Mouse (Mus musculus): ENCODE measurements around the gene Gdf10. TPM values are rescaled to one million over a fixed set of nuclear protein-coding genes. Genes with fewer than 3 reads are reported as not detected.
A peak's percentile ranks its signal among the peaks of the same experiment; 100 is the strongest.

Gdf10 gene
- total and polyA plus RNA-seq, 3 experiments, result 1.0 to 3.8 (median 1.1) TPM

DNA sequence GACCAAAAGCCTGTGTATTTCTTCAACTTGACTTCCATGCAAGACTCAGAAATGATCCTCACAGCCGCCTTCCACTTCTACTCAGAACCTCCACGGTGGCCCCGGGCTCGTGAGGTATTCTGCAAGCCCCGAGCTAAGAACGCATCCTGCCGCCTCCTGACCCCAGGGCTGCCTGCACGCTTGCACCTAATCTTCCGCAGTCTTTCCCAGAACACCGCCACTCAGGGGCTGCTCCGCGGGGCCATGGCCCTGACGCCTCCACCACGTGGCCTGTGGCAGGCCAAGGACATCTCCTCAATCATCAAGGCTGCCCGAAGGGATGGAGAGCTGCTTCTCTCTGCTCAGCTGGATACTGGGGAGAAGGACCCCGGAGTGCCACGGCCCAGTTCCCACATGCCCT is 8.5 kb downstream of the Gdf10 start:
- intact Hi-C loops (cut with DNase I), result loop anchor here (2.0 kb wide), 1 partner anchor 259 kb away; no protein-coding TSS in a partner anchor
- 47% methylated on average over 17 of the region's 17 CpGs for WGBS
- no peak for DNase-seq
- H3K79me2 ChIP-seq (replicated peaks; ENCODE audit: control insufficient read depth, insufficient read depth, low read length), result no peaks in the 10 kb centered on the region
- no peak for TF ChIP-seq EP300 (IDR thresholded peaks at IDR 0.05; ENCODE audit: insufficient read depth, low read depth, low read length)
- no peak for TF ChIP-seq POLR2A (IDR thresholded peaks at IDR 0.05; ENCODE audit: insufficient read depth, low read depth, low read length)
- TF ChIP-seq CTCF (IDR thresholded peaks at IDR 0.05), result no peak
- H3K36me3 ChIP-seq (ENCODE audit: control insufficient read depth, insufficient read depth, low read length), result no peaks in the 10 kb centered on the region
- H3K4me3 ChIP-seq, result no peak overlapping the region
- H3K4me1 ChIP-seq (ENCODE audit: control insufficient read depth, insufficient read depth, low read length), result no peaks in the 10 kb centered on the region
- H3K27me3 ChIP-seq (ENCODE audit: control insufficient read depth, insufficient read depth, low read length), result peaks cover 2% of the 10 kb centered on the region
- H3K27ac ChIP-seq, result no peak overlapping the region
- no peak overlapping the region for H3K9ac ChIP-seq (ENCODE audit: low read depth, low read length)

DNA sequence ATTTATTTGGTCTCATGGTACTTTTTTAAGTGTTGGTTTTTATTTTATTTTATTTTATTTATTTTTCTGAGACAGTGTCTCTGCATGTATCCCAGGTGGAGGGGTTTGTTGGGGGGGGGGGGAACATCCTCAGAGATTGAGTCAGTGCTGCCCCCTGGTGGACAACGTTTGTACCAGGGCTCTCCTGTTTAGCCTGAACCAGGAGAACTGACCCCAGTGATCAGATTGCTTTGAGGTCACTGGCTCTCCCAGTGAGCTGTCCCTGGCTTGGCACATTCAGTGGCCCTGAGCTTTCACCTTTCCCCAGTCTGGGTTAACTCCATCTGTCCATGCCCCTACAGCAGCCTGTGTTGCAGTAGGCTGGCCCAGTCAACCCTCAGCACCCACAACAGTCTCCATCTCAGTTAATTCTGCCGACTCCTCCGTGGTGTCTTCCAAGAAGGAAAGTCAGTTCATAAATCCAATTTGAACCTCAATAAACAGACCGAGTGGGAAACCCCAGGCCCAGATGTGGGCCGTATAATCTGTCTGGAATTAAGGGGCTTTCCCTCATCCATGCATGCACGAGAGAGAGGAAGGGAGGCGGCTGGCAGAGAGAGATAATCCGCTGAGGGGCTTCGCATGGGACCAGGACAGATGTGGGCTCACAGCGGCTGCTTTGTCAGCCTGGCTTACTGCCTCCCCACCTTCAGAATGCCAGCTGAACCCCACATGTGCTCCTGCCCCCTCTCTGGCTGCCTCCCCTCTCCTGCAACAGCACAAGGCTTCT is 9.7 kb downstream of the Gdf10 start:
- 53% methylated on average over 10 of the region's 10 CpGs for WGBS
- no peak overlapping the region for H3K4me3 ChIP-seq
- peaks cover 2% of the 10 kb centered on the region for H3K27me3 ChIP-seq (ENCODE audit: control insufficient read depth, insufficient read depth, low read length)
- DNase-seq, result peak; percentile 41 to 77
- no peaks in the 10 kb centered on the region for H3K79me2 ChIP-seq (replicated peaks; ENCODE audit: control insufficient read depth, insufficient read depth, low read length)
- H3K27ac ChIP-seq, result no peak overlapping the region
- intact Hi-C loops (cut with DNase I), result loop anchor here (1.0 to 2.0 kb wide), 2 partner anchors 238 to 260 kb away; no protein-coding TSS in a partner anchor
- TF ChIP-seq EP300 (IDR thresholded peaks at IDR 0.05; ENCODE audit: insufficient read depth, low read depth, low read length), result no peak
- TF ChIP-seq POLR2A (IDR thresholded peaks at IDR 0.05; ENCODE audit: insufficient read depth, low read depth, low read length), result no peak
- TF ChIP-seq CTCF (IDR thresholded peaks at IDR 0.05), result peak; percentile 67
- H3K9ac ChIP-seq (ENCODE audit: low read depth, low read length), result no peak overlapping the region
- no peaks in the 10 kb centered on the region for H3K4me1 ChIP-seq (ENCODE audit: control insufficient read depth, insufficient read depth, low read length)
- H3K36me3 ChIP-seq (ENCODE audit: control insufficient read depth, insufficient read depth, low read length), result no peaks in the 10 kb centered on the region

GRCm38 (mm10) chr14:33933778-33934317 is 10.5 kb downstream of the Gdf10 start:
- Histone ChIP-seq H3K27me3 (ENCODE audit: control insufficient read depth, insufficient read depth, low read length) (peaks cover 2% of the 10 kb centered on the region), H3K36me3 (ENCODE audit: control insufficient read depth, insufficient read depth, low read length) (no peaks in the 10 kb centered on the region), H3K79me2 (replicated peaks; ENCODE audit: control insufficient read depth, insufficient read depth, low read length) (no peaks in the 10 kb centered on the region), H3K9ac (ENCODE audit: low read depth, low read length) (no peak overlapping the region), H3K4me1 (ENCODE audit: control insufficient read depth, insufficient read depth, low read length) (no peaks in the 10 kb centered on the region), H3K4me3 (no peak overlapping the region), H3K27ac (no peak overlapping the region)
- TF ChIP-seq EP300 (IDR thresholded peaks at IDR 0.05; ENCODE audit: insufficient read depth, low read depth, low read length), result no peak
- peak; percentile 67 for TF ChIP-seq CTCF (IDR thresholded peaks at IDR 0.05)
- intact Hi-C loops (cut with DNase I), result loop anchor here (1.0 to 2.0 kb wide), 2 partner anchors 239 to 261 kb away; no protein-coding TSS in a partner anchor
- peak in 1 of 2 experiments; percentile 47 for DNase-seq
- 42% methylated on average over 5 of the region's 5 CpGs for WGBS

DNA sequence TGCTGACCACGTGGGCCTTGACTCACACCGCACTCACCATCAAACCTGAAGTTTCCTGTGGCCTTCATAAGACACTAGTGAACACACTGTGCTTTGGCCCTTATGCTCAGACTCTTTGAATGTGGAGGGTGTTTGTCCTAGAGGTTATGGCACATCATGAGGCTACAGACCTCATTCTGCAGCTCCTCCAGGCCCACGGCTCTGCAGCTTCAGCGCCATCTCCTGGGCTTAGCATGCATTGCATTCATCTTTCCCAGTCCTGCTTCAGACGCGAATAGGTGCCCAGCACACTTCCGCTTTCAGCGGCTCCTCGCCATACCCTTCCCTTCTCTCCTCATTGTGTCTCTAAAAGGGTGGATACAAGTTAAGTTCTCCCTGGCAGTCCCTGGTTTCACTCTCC is 15.7 kb downstream of the Gdf10 start:
- H3K36me3 ChIP-seq (ENCODE audit: control insufficient read depth, insufficient read depth, low read length), result no peaks in the 10 kb centered on the region
- H3K9ac ChIP-seq (ENCODE audit: low read depth, low read length), result no peak overlapping the region
- peak; percentile 42 to 68 for DNase-seq
- H3K4me1 ChIP-seq (ENCODE audit: control insufficient read depth, insufficient read depth, low read length), result no peaks in the 10 kb centered on the region
- H3K27me3 ChIP-seq (ENCODE audit: control insufficient read depth, insufficient read depth, low read length), result no peaks in the 10 kb centered on the region
- no peaks in the 10 kb centered on the region for H3K79me2 ChIP-seq (replicated peaks; ENCODE audit: control insufficient read depth, insufficient read depth, low read length)
- no peak overlapping the region for H3K4me3 ChIP-seq
- TF ChIP-seq POLR2A (IDR thresholded peaks at IDR 0.05; ENCODE audit: insufficient read depth, low read depth, low read length) (no peak), CTCF (IDR thresholded peaks at IDR 0.05) (peak; percentile 82)
- intact Hi-C loops (cut with DNase I), result no loop called here
- WGBS, result 28% methylated on average over 9 of the region's 9 CpGs
- no peak overlapping the region for H3K27ac ChIP-seq

- WGBS, result 26% methylated on average over 8 of the region's 8 CpGs
Observed at GRCm38 (mm10) chr14:33940739-33941138, 17.4 kb downstream of the Gdf10 start, which contains the start of gene Gdf2. TSS of gene Gdf2 (plus strand) at chr14:33941039.

GRCm38 (mm10) chr14:33942222-33942621 is 18.8 kb downstream of the Gdf10 start:
- Histone ChIP-seq H3K79me2 (replicated peaks; ENCODE audit: control insufficient read depth, insufficient read depth, low read length) (no peaks in the 10 kb centered on the region), H3K4me1 (ENCODE audit: control insufficient read depth, insufficient read depth, low read length) (no peaks in the 10 kb centered on the region), H3K36me3 (ENCODE audit: control insufficient read depth, insufficient read depth, low read length) (no peaks in the 10 kb centered on the region), H3K27ac (no peak overlapping the region), H3K27me3 (ENCODE audit: control insufficient read depth, insufficient read depth, low read length) (no peaks in the 10 kb centered on the region), H3K4me3 (no peak overlapping the region), H3K9ac (ENCODE audit: low read depth, low read length) (no peak overlapping the region)
- intact Hi-C loops (cut with DNase I), result no loop called here
- no peak for TF ChIP-seq CTCF (IDR thresholded peaks at IDR 0.05)
- no peak for TF ChIP-seq POLR2A (IDR thresholded peaks at IDR 0.05; ENCODE audit: insufficient read depth, low read depth, low read length)
- TF ChIP-seq EP300 (IDR thresholded peaks at IDR 0.05; ENCODE audit: insufficient read depth, low read depth, low read length), result no peak
- 75% methylated on average over 5 of the region's 5 CpGs for WGBS
- DNase-seq, result no peak

More at GRCm38 (mm10) chr14:33940739-33941138, 17.4 kb downstream of the Gdf10 start, which contains the start of gene Gdf2:
- TF ChIP-seq POLR2A (IDR thresholded peaks at IDR 0.05; ENCODE audit: insufficient read depth, low read depth, low read length) (no peak), CTCF (IDR thresholded peaks at IDR 0.05) (no peak), EP300 (IDR thresholded peaks at IDR 0.05; ENCODE audit: insufficient read depth, low read depth, low read length) (no peak)
- no peaks in the 10 kb centered on the region for H3K79me2 ChIP-seq (replicated peaks; ENCODE audit: control insufficient read depth, insufficient read depth, low read length)
- H3K27ac ChIP-seq, result no peak within 1 kb of the TSS
- DNase-seq, result no peak
- no peak within 1 kb of the TSS for H3K9ac ChIP-seq (ENCODE audit: low read depth, low read length)
- no peaks in the 10 kb centered on the region for H3K36me3 ChIP-seq (ENCODE audit: control insufficient read depth, insufficient read depth, low read length)
- no peaks in the 10 kb centered on the region for H3K27me3 ChIP-seq (ENCODE audit: control insufficient read depth, insufficient read depth, low read length)
- intact Hi-C loops (cut with DNase I), result no loop called here
- H3K4me3 ChIP-seq, result no peak within 1 kb of the TSS
- H3K4me1 ChIP-seq (ENCODE audit: control insufficient read depth, insufficient read depth, low read length), result no peaks in the 10 kb centered on the region
